Mouse (Mus musculus): Measurements from ENCODE around the gene Nuak1.

Gene Nuak1

GRCm38 (mm10) chr10:84324018-84324417 lies 116.4 kb downstream of the Nuak1 start:
- DNase-seq, result no peak
